Mouse (Mus musculus) pancreas, adult 10 weeks (tissue): ENCODE measurements around the gene Cog3. TPM values are rescaled to one million over a fixed set of nuclear protein-coding genes. Genes with fewer than 3 reads are reported as not detected.

Source experiments
- polyA plus RNA-seq: library from polyadenylated mRNA; stranded (reverse); fragments of 350-450 nt; fragmentation: Illumina TruSeq; extraction: RNeasy Lipid Tissue Mini Kit (QIAGEN cat#74804); gene quantifications from one replicate; pipeline ENCODE4 v1.2.3, GENCODE M21; 2015; ENCODE audit warnings: low read depth, low replicate concordance; ENCODE audit not compliant: insufficient read depth

Cog3 gene
- polyA plus RNA-seq = 8.8 TPM

DNA sequence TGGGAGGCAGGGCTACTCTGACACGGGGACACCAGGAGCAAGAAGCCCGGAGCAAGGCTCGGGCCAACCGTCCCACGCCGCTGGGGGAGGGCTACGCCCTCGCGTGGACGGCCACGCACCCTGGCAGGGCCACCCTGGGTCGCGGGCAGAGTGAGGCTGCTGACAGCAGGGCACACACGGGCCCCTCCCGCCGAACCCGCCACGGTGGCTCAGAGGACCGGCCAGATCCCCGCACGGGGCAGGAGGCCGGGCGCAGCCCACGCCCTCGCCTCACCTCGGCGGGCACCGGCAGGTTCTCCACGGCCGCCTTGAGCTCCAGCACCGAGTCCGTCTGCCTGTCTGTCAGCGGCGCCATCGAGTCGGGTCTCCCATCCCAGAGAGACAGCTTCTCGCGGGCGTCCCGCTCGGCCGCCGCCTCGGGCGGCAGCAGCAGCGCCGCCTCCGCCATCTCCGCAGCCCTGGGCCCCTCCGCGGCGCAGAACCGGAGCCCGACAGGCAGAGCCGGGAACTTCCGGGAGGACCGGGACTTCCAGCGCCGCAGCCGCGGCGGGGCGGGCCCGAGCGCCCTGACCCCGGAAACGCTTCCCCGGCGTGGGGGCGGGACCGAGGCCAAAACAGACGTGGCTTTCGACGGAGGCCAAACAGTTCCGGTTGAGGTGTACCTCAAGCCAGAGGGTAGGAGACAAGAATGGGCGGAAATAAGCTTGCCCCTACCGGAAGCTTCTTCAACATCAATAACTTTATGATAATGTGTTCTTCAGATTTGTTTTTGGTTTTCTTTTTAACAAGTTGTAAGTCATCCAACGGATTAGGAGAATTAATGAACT lies at the start of gene Cog3:
Cog3 (minus strand) TSS at position 527 of the 827 bp plus-strand sequence.

DNA sequence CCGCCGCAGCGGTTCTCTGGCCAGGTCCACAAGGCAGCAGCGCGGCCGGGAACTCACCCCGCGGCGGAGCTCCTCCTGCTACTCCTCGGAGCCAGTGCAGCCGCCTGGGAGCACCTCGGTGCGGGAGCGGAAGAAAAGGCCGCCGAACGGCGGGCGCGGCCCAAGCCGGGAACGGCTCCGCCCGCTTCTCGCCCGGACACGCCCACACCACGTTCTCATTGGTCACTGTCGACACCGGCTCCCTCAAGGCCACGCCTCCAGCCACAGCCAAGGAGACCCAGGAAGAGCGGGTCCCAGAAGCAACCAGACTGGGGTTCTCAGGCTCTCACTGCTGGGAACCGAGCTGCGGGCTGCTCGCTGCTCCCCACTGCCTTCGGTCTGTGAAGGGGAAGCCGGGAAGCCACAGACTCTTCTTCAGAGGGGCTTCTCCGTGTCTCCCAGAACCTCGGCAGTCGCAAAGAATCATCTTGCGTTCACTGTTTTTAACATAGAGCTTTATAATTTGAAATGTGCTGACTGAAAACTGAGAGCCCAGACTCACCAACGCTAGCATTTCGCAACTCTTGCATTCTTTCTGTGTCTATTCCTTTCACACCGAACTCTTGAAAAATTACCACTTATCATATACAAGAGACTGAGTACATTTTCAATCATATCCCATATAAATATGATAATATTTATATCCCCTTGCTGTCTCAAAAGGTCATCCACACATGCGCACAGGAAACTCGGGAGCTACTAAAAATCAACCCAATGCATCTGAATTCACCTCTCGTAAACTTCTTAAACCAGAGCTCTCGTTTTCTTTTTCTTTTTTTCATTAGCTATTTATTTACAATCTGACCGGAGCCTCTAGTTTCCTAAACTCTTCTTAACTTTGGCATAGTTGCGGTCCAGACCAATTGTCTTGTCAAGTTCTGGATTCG lies 32.8 kb upstream of the Cog3 start, which contains the start of gene Slc25a30:
Slc25a30 (minus strand) TSS at position 170 of the 926 bp plus-strand sequence.

Other genes with a start within 250 kb of the Cog3 start
- gene Spert, start 161.4 kb downstream of the Cog3 start, polyA plus RNA-seq = not detected
- not detected for gene Erich6b, start 112.3 kb downstream of the Cog3 start, polyA plus RNA-seq
- 3.4 TPM for gene Slc25a30, start 32.5 kb upstream of the Cog3 start, polyA plus RNA-seq
- 3,184 TPM for gene Tpt1, start 90.6 kb upstream of the Cog3 start, polyA plus RNA-seq
- not detected for gene Kctd4, start 200.5 kb upstream of the Cog3 start, polyA plus RNA-seq